Mouse (Mus musculus): ENCODE data around the gene Prpf8.

Prpf8 gene

DNA sequence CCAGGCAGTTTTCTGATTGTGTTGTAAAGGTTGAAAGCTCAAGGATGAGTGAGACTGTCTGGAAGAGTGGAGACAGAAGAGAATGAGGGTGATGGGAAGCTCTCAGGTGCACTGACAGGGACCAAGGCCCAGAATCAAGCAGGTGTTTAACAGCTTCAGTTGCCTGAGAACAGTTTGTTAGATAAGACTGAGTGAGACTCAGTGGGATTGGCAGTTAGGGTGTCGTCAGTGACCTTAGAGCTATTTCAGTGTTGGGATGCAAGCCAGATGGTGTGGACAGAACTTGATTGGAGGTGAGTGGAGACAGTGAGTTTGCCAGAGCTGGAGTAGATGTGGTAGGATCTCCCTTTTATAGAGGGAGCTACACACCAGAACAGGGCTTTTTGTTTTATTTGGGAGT lies 11.5 kb downstream of the Prpf8 start:
- DNase-seq (ENCODE audit: low read depth, low spot score) = no peak

- no peak for DNase-seq (ENCODE audit: low read depth, low spot score)
These were observed 21.5 kb downstream of the Prpf8 start for GRCm38 (mm10) chr11:75508162-75508561.

GRCm38 (mm10) chr11:75508904-75509303 lies 22.3 kb downstream of the Prpf8 start:
- no peak for DNase-seq (ENCODE audit: low read depth, low spot score)

- no peak for DNase-seq (ENCODE audit: low read depth, low spot score)
These were observed 23.4 kb downstream of the Prpf8 start, which contains the start of gene Rilp for GRCm38 (mm10) chr11:75509741-75510626. Gene Rilp (plus strand): TSS chr11:75510094.

DNA sequence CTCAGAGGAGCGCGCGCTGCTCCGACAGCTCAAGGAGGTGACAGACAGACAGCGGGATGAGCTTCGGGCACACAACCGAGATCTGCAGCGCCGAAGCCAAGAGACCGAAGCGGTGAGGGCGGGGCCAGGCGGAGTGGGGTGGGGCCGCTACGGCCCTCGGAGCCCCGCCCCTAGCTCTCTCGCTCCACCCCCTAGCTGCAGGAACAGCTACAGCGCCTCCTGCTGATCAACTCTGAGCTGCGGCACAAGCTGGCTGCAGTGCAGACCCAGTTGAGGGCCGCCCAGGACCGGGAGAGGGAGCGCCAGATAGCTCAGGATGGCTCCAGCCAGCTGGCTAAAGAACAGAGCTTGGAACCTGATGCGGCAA lies 24.0 kb downstream of the Prpf8 start:
- DNase-seq (ENCODE audit: low read depth, low spot score) = peak; percentile 72

DNA sequence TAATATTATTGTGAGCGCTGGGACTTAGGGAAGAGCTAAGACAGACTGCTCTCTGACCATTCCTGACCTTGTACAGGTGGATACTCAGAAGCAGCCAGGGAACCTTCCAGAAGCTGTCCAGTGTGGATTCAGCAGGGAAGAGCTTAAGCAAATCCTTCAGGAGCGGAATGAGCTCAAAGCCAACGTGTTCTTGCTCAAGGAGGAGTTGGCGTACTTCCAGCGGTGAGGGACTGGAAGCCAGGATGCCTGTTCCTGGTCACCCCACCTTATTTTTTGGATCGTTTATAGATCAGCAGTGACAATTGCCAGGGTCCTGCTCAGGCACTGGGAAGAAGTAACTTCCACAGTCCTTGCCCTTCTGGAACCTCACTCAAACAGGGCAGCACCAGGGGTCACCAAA lies 24.6 kb downstream of the Prpf8 start:
- DNase-seq (ENCODE audit: low read depth, low spot score) = no peak

- DNase-seq (ENCODE audit: low read depth, low spot score) = no peak
These were observed 25.8 kb downstream of the Prpf8 start for GRCm38 (mm10) chr11:75512301-75513018.

DNA sequence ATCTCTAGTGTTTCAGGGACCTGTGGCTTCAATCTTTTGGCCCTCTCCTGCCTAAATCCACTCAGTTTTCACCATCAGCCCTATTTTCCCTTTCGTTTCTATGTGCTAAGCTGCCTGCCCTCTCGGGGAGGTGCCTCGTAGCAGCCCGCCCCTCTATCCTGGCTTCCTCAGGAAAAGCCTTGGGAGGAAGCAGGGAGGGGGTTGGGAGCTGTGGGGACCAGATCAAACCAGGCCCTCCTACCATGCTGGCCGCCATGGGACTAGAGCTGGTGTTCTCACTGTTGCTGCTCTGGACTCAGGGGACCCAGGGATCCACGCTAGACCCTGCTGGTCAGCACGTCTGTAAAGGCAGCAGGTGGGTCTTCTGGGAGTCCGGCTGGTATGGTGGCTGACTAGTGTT lies 26.7 kb downstream of the Prpf8 start, which contains the start of gene Scarf1:
Gene Scarf1, plus strand, starts transcription at position 205 of the 400 bp plus-strand sequence.
- no peak for DNase-seq (ENCODE audit: low read depth, low spot score)

DNA sequence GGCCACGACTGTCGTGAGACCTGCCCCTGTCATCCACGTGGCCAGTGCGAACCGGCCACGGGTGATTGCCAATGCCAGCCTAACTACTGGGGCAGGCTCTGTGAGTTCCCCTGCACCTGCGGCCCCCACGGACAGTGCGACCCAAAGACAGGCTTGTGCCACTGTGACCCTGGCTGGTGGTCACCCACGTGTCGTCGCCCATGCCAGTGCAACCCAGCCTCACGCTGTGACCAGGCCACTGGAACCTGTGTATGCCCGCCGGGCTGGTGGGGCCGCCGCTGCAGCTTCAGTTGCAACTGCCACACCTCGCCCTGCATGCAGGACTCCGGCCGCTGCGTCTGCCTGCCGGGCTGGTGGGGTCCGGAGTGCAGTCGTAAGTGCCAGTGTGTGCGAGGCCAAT lies 28.6 kb downstream of the Prpf8 start:
- DNase-seq (ENCODE audit: low read depth, low spot score) = no peak

GRCm38 (mm10) chr11:75519834-75520633 lies 33.4 kb downstream of the Prpf8 start:
- DNase-seq (ENCODE audit: low read depth, low spot score) = no peak

- DNase-seq (ENCODE audit: low read depth, low spot score) = no peak
These were observed 35.0 kb downstream of the Prpf8 start for GRCm38 (mm10) chr11:75521609-75522008.

GRCm38 (mm10) chr11:75522793-75523192 lies 36.2 kb downstream of the Prpf8 start:
- no peak for DNase-seq (ENCODE audit: low read depth, low spot score)

- DNase-seq (ENCODE audit: low read depth, low spot score) = no peak
These were observed 39.0 kb downstream of the Prpf8 start for GRCm38 (mm10) chr11:75525531-75526125.

- DNase-seq (ENCODE audit: low read depth, low spot score) = no peak
These were observed 40.3 kb downstream of the Prpf8 start for GRCm38 (mm10) chr11:75526943-75527342.

- no peak for DNase-seq (ENCODE audit: low read depth, low spot score)
These were observed 43.2 kb downstream of the Prpf8 start for GRCm38 (mm10) chr11:75529771-75530170.

DNA sequence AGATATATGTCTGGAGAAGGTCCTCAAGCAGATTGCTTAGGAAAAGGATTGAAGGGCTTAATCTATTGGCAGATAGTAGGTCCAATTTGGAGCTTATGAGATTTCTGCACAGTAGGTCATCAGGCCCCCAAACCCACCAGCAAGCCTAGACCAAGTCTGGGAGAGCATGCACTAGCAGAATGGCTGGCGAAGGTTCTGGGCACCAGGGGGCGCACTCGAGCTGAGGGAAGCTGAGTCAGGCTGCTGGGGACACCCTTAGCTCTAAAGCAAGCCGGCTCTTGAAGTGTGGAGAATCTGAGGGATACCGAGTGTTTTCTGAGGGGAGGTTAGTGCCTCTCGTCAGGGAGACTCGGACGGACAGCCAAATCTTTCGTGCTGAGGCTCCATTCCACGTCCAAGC lies 43.7 kb downstream of the Prpf8 start:
- DNase-seq (ENCODE audit: low read depth, low spot score) = peak; percentile 68

GRCm38 (mm10) chr11:75530845-75531373 lies 44.3 kb downstream of the Prpf8 start:
- DNase-seq (ENCODE audit: low read depth, low spot score) = no peak

- DNase-seq (ENCODE audit: low read depth, low spot score) = peak; percentile 98
These were observed 45.0 kb downstream of the Prpf8 start, which contains the start of gene Slc43a2 for GRCm38 (mm10) chr11:75531469-75532242. Gene Slc43a2 (plus strand): TSS chr11:75531694.

- peak; percentile 77 for DNase-seq (ENCODE audit: low read depth, low spot score)
These were observed 46.0 kb downstream of the Prpf8 start for GRCm38 (mm10) chr11:75532340-75533277.
